Mouse (Mus musculus): ENCODE measurements around the gene Gm10490. TPM values are rescaled to one million over a fixed set of nuclear protein-coding genes. Genes with fewer than 3 reads are reported as not detected.

The Gm10490 gene
- not detected for polyA plus RNA-seq (2017; shearing (Covaris generic))

DNA sequence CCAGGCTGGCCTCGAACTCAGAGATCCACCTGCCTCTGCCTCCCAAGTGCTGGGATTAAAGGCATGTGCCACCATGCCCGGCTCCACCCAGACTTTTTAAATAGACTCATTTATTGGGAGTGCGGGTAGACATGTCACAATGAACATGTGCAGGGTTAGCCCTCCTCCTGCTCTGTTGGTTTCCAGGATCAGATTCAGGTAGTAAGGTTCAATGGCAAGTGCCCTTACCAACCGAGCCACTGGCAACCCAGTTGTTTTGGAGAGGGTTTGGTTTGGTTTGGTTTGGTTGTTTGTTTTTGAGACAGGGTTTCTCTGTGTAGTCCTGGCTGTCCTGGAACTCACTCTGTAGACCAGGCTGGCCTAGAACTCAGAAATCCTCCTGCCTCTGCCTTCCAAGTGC, at the start of gene Gm10490:
Gene Gm10490 (plus strand): TSS at position 301 of the 400 bp plus-strand sequence.

DNA sequence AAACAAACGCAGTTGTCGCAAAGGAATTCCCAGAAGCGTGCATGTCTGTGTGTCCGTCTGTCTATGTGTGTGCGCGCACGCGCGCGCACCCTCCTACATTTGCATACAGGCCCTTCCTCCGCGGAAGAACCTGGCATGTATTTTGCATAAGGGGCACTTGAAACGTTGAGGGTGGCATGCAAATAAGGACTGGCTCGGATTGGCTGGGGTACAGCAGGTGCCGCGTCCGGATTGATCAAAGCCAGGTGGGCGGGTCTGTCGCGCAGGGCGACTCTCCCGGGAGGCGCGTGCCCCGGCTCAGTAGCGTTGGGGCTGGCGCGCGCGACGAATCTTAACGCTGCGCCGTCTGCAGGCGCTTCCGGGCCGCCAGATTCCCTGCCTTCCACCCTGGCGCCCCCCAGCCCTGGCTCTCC, 31.3 kb upstream of the Gm10490 start, which contains the start of gene Pim2:
Gene Pim2 (plus strand): TSS at position 256 of the 413 bp plus-strand sequence.

DNA sequence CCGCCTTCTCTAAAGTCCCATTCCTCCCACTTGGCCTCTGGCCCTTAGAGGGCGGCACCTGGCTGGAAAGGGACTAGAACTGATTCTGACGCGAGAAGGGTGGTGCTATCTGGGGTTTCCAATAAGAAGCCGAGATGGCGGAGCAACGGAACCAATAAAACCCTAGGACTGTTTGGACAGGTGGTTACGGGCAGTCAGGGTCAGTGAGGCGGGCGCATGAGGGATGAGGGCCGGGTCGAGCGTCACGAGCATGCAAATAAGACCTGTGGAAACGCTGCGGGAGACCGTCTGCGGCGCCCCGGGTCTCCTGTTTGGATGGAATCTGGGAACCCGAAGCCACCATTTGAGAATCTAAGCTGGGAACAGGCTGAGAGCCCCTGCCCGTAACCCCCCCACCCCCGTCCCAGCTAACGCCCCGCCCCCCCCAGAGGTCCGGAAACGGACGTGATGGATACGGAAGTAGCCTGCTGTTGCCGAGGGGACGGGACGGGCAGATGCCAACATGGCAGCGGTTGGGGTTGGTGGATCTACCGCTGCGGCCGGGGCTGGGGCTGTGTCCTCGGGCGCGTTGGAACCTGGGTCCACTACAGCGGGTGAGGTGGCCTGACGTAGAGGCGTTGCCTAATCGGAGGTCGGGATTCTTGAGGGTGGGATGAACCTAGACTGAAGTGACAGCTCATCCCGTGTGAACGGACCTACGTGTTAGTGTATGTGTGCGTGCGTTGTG, 25.3 kb upstream of the Gm10490 start, which contains the start of gene Slc35a2:
Gene Slc35a2 (plus strand): TSS at position 188 of the 727 bp plus-strand sequence.

DNA sequence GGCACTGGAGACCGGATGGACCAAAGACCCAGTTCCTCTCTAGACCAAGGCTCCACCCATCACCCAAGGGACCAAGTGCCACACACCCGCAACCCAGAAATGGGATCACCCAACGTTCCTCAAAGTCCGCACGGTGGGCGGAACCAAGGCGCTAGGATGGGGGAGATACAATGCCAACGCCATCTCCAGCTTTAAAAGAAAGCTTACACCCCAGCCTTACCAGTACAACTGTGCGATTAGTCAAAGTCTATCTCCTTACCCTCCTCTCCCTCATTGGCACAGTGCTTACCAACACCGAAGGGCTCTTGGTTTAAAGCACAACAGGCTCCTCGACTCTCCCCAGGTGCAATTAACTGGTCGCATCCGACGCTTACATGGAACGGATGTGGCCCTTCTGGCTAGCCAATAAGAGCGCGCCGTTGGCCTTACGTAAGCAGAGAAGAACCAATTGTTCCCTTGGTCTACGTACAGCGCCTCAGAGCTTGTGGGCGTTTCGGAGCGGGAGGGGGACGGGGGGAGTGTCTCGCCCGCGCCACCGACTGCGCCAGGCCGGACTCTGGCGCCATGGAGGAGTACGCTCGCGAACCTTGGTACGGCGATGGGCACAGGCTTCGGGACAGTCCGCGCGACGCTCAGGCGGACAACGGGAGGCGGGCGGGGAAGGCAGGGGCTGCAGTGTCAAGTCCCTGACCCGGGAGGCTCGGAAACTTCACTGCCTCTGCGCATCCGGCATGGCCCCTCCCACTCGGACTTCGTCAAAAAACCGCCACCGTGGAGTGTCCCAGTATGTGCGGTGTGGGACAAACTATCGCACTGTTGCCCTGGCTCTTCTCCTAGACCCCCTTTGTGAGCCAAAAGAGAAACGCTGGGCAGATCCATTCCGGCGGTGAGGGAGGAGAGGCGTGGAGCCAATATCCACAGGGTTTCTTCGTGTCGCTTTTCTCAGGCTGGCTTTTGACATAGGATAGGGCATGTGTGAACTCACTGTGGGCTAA, 10.2 kb upstream of the Gm10490 start, which contains the start of the genes Pqbp1 and Timm17b:
Gene Pqbp1 (minus strand): TSS at position 390 of the 995 bp plus-strand sequence.
Gene Timm17b (plus strand): TSS at position 478 of the 995 bp plus-strand sequence.

DNA sequence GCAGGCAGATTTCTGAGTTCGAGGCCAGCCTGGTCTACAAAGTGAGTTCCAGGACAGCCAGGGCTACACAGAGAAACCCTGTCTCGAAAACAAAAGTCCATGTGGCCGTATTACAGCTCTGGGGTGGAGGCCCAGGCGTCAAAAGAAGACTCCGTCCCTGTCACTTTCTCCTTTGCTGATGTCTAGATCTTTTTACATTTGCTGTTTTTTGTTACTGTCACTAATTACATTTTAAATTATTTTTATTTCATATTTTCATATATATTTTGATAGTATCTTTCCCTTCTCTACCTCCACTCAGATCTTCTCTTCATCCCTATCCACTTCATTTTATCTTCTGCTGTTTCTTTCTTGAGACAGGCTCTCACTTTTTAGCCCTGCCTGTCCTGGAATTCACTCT, 1.6 kb upstream of the Gm10490 start, which contains the start of gene Gm10491:
Gene Gm10491 (minus strand): TSS at position 101 of the 400 bp plus-strand sequence.

DNA sequence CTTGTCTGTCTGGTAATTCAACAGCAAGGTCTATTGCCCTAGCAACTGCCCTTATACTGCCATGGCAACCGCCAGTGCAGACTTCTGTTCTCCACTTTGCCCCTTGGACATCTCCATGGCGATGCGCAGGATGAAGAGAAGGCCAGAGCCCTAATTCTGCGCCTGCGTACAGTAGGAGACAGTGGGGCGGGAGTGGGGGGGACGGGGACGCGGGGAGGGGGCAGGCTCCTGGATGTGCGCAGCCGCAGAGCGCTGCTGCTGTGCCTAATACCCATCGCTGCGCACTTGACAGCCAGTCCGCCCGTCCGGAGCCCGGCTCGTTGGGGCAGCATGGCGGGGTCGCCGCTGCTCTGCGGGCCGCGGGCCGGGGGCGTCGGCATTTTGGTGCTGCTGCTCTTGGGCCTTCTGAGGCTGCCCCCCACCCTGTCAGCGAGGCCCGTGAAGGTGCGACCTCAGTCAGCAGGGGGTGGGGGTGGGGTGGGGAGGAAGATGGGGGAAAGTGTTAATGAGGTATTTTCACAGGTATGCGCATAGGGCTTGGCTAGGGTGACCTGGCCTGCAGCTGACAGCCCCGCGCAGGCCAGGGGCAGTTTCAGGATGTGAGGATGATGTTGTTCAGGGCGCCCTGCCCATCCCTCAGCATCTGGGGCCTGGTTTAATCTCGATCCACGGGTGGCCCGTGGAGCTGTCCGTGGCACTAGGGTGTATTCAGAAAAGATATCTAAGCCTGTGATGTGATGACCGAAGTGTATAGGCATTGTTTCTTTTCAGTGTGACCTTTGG, 10.4 kb downstream of the Gm10490 start, which contains the start of gene Pcsk1n:
Gene Pcsk1n (plus strand): TSS at position 222 of the 783 bp plus-strand sequence.

DNA sequence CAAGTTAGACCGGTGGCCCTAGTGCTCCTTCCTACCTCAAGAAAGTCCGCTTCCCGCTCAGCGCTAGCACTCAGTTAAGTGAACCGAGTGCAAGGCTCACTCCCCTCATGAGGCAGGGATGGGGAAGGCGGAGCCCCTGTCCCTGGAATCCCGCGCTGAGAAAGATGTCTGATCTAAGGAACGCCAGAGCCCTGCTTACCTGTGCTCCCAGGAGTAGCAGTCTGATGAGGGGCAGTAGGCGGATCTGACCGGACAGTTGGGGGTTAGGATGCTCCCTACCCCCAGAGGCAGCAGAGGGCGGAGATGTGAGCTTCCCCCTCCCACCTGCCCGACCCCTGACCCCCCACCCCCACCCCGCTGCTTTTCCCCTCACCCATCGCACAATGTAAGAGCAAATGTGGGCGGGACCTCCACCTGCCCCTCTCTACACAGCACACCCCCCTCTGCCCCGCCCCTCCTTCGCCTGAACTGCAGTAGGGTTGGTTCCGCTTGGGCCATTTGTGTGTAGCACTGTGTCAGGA, 19.0 kb downstream of the Gm10490 start, which contains the start of gene Eras:
Gene Eras (minus strand): TSS at position 338 of the 521 bp plus-strand sequence.

DNA sequence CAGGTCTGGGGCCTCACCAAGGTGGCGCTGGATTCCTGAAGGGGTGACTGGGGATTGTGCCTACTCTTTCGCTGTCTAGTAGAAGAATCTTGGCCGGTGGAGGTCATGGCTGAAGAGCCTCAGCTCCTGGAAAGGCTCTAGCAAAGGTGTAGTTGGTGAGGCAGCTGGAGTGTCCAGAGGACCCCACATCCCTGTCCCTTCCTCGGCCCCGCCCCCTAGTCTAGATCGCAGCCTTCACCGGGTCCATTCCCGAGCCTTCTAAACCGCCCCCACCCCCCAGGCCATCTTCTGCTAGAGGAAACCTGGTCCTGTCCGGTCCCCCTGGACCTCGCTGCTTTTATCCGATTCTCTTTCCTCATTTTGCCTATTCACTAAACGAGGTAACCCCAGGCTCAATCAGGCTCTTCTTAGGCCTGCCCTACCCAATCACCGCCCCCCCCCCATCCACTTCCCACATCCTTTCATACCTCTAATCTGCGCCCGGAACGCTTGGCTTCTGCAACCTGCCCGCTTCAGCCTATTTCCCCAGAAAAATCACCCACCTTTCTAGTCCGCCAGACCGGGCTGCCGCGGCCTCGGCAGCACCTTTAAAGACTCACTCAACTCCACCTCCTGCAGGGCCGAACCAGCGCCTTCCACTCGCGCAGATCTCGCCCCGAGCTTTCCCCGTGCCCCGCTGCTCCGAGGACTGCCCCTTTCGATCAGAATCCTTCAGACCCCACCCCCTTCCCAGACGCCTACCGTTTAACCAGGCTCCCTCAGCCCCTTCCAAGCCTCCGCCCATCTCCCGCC, 38.0 kb downstream of the Gm10490 start, which contains the start of gene Hdac6:
Gene Hdac6 (minus strand): TSS at position 782 of the 792 bp plus-strand sequence.

Other genes starting within 250 kb of the Gm10490 start
- 39.3 TPM for gene Plp2, start 238.2 kb upstream of the Gm10490 start, polyA plus RNA-seq (2017; shearing (Covaris generic))
- gene Magix, start 228.3 kb upstream of the Gm10490 start, polyA plus RNA-seq (2017; shearing (Covaris generic)): 0.35 TPM
- gene Gpkow, start 212.4 kb upstream of the Gm10490 start, polyA plus RNA-seq (2017; shearing (Covaris generic)): 78.2 TPM
- 93.4 TPM for gene Wdr45, start 195.2 kb upstream of the Gm10490 start, polyA plus RNA-seq (2017; shearing (Covaris generic))
- not detected for gene Gm45208, start 187.3 kb upstream of the Gm10490 start, polyA plus RNA-seq (2017; shearing (Covaris generic))
- 31.4 TPM for gene Praf2, start 181.1 kb upstream of the Gm10490 start, polyA plus RNA-seq (2017; shearing (Covaris generic))
- not detected for gene Ccdc120, start 158.6 kb upstream of the Gm10490 start, polyA plus RNA-seq (2017; shearing (Covaris generic))
- 85.1 TPM for gene Tfe3, start 147.0 kb upstream of the Gm10490 start, polyA plus RNA-seq (2017; shearing (Covaris generic))
- 124 TPM for gene Gripap1, start 119.8 kb upstream of the Gm10490 start, polyA plus RNA-seq (2017; shearing (Covaris generic))
- not detected for gene Kcnd1, start 87.3 kb upstream of the Gm10490 start, polyA plus RNA-seq (2017; shearing (Covaris generic))
- 202 TPM for gene Otud5, start 68.2 kb upstream of the Gm10490 start, polyA plus RNA-seq (2017; shearing (Covaris generic))
- 320 TPM for gene Pim2, start 31.3 kb upstream of the Gm10490 start, polyA plus RNA-seq (2017; shearing (Covaris generic))
- 52.3 TPM for gene Slc35a2, start 25.5 kb upstream of the Gm10490 start, polyA plus RNA-seq (2017; shearing (Covaris generic))
- 158 TPM for gene Pqbp1, start 10.3 kb upstream of the Gm10490 start, polyA plus RNA-seq (2017; shearing (Covaris generic))
- gene Timm17b, start 10.2 kb upstream of the Gm10490 start, polyA plus RNA-seq (2017; shearing (Covaris generic)): 93.8 TPM
- not detected for gene Gm10491, start 1.7 kb upstream of the Gm10490 start, polyA plus RNA-seq (2017; shearing (Covaris generic))
- not detected for gene Pcsk1n, start 10.3 kb downstream of the Gm10490 start, polyA plus RNA-seq (2017; shearing (Covaris generic))
- gene Eras, start 19.1 kb downstream of the Gm10490 start, polyA plus RNA-seq (2017; shearing (Covaris generic)): not detected
- gene Hdac6, start 38.3 kb downstream of the Gm10490 start, polyA plus RNA-seq (2017; shearing (Covaris generic)): 15.1 TPM
- not detected for gene Gata1, start 68.5 kb downstream of the Gm10490 start, polyA plus RNA-seq (2017; shearing (Covaris generic))
- not detected for gene Glod5, start 109.0 kb downstream of the Gm10490 start, polyA plus RNA-seq (2017; shearing (Covaris generic))
- 28.2 TPM for gene Suv39h1, start 165.2 kb downstream of the Gm10490 start, polyA plus RNA-seq (2017; shearing (Covaris generic))
- gene Was, start 181.0 kb downstream of the Gm10490 start, polyA plus RNA-seq (2017; shearing (Covaris generic)): 33.1 TPM
- 23.0 TPM for gene Wdr13, start 223.3 kb downstream of the Gm10490 start, polyA plus RNA-seq (2017; shearing (Covaris generic))
- 857 TPM for gene Rbm3, start 236.3 kb downstream of the Gm10490 start, polyA plus RNA-seq (2017; shearing (Covaris generic))